ENCODE assay signal across 8 mouse cellular contexts in genomic region chr7:4911561-4911960, GRCm38 (mm10). TPM values are rescaled to one million over a fixed set of nuclear protein-coding genes. Genes with fewer than 3 reads are reported as not detected.
DNase-seq lines count a peak whose midpoint lies in the region; TF ChIP-seq lines count a peak whose summit lies in the region.

No protein-coding gene starts in this region.

- H3K4me1 ChIP-seq in kidney, adult 2 months (ENCODE audit: control insufficient read depth, insufficient read depth, low read length) = peaks cover 13% of the 10 kb centered on the region

- H3K27ac ChIP-seq in kidney, adult 2 months (ENCODE audit: insufficient read depth, low read depth, low read length) = no peak overlapping the region

- H3K27me3 ChIP-seq in kidney, adult 2 months (replicated peaks; ENCODE audit: control insufficient read depth, insufficient read depth, low read length) = no peaks in the 10 kb centered on the region

- TF ChIP-seq CTCF in kidney, adult 2 months (conservative IDR thresholded peaks at IDR 0.05; ENCODE audit: insufficient read depth, insufficient read length, low read depth, low read length) = peak; percentile 53

- 22% methylated on average over 9 of the region's 9 CpGs for WGBS in kidney, adult 2 months

- TF ChIP-seq POLR2A in kidney, adult 2 months (IDR thresholded peaks at IDR 0.05; ENCODE audit: low read depth, low read length) = no peak

- H3K36me3 ChIP-seq in kidney, adult 2 months (ENCODE audit: control insufficient read depth, insufficient read depth, low read length) = no peaks in the 10 kb centered on the region

- no peak overlapping the region for H3K4me3 ChIP-seq in kidney, adult 2 months (ENCODE audit: insufficient read depth, low read depth, low read length)

- DNase-seq in adrenal gland, postnatal 14 days = peak; percentile 70
- DNase-seq in adrenal gland, postnatal 4 days (ENCODE audit: low spot score in 2 of 2) = no peak
- peak; percentile 58 for DNase-seq in ovary, postnatal 14 days (ENCODE audit: low spot score)
- no peak for DNase-seq in ovary, postnatal 10 days (ENCODE audit: low spot score)
- peak; percentile 57 to 83 for DNase-seq in cerebellum, postnatal 4 days (ENCODE audit: low spot score in 2 of 2)
- peak; percentile 65 for DNase-seq in kidney, adult 2 months
- peak; percentile 81 for DNase-seq in lung, postnatal 36 days
- peak; percentile 58 for DNase-seq in thymus, postnatal 25 days

RNA-seq across cellular contexts. Expression of gene Zfp628, which starts 3.5 kb away (rescaled TPM):
- total RNA-seq in adrenal gland, postnatal 14 days (2021) = 13.7 and 16.2 TPM in 2 replicates
- 10 to 100 TPM; 24.4 to 26.9 TPM for total RNA-seq in adrenal gland, postnatal 4 days (2021)
- 12.6 and 14.4 TPM in 2 replicates for polyA plus RNA-seq in kidney, adult 2 months (2012; rRNA removed)

RNA-seq across cellular contexts. Expression of gene Gm36210, which starts 5.2 kb away (rescaled TPM):
- total RNA-seq in adrenal gland, postnatal 14 days (2021) = 0.26 TPM in 1 of 2 replicates, not detected in the other
- under 1 TPM in 1 of 2 experiments, not detected in 1; 0.39 TPM for total RNA-seq in adrenal gland, postnatal 4 days (2021)
- 0.16 TPM in 1 of 2 replicates, not detected in the other for polyA plus RNA-seq in kidney, adult 2 months (2012; rRNA removed)

RNA-seq across cellular contexts. Expression of gene Nat14, which starts 10.3 kb away (rescaled TPM):
- total RNA-seq in adrenal gland, postnatal 14 days (2021) = 6.6 and 8.1 TPM in 2 replicates
- 10 to 100 TPM in 1 of 2 experiments, 1 to 10 TPM in 1; 9.9 to 10.1 TPM for total RNA-seq in adrenal gland, postnatal 4 days (2021)
- polyA plus RNA-seq in kidney, adult 2 months (2012; rRNA removed) = 5.5 and 5.7 TPM in 2 replicates

RNA-seq across cellular contexts. Expression of gene Ssc5d, which starts 14.0 kb away (rescaled TPM):
- total RNA-seq in adrenal gland, postnatal 14 days (2021) = 3.9 and 5.0 TPM in 2 replicates
- 10 to 100 TPM; 11.8 to 12.1 TPM for total RNA-seq in adrenal gland, postnatal 4 days (2021)
- 1.8 and 2.1 TPM in 2 replicates for polyA plus RNA-seq in kidney, adult 2 months (2012; rRNA removed)

RNA-seq across cellular contexts. Expression of gene Isoc2a, which starts 34.6 kb away (rescaled TPM):
- total RNA-seq in adrenal gland, postnatal 14 days (2021) = 55.7 and 67.9 TPM in 2 replicates
- total RNA-seq in adrenal gland, postnatal 4 days (2021) = 10 to 100 TPM; 22.6 to 22.8 TPM
- polyA plus RNA-seq in kidney, adult 2 months (2012; rRNA removed) = 174 and 182 TPM in 2 replicates

Comparison
In these comparisons a context has a peak if more than half of its experiments do, and no peak if none do; other contexts are left out.
1. DNase-seq: peak in adrenal gland, postnatal 14 days (single experiment), ovary, postnatal 14 days (single experiment), cerebellum, postnatal 4 days (2 of 2), kidney, adult 2 months (single experiment), lung, postnatal 36 days (single experiment) and thymus, postnatal 25 days (single experiment); none in adrenal gland, postnatal 4 days (0 of 2) and ovary, postnatal 10 days (single experiment).